Mouse (Mus musculus): Measurements from ENCODE around the gene Dph5. TPM values are rescaled to one million over a fixed set of nuclear protein-coding genes. Genes with fewer than 3 reads are reported as not detected.

Dph5 gene
- polyA plus RNA-seq, 1 experiment from 2014 or later, result 27.4 TPM

GRCm38 (mm10) chr3:115946272-115946671, 58.6 kb downstream of the Dph5 start:
- H3K4me1 ChIP-seq (replicated peaks), result no peaks in the 10 kb centered on the region
- no peak overlapping the region for H3K4me3 ChIP-seq
- 94% methylated on average over 8 of the region's 8 CpGs for WGBS
- no peaks in the 10 kb centered on the region for H3K27me3 ChIP-seq (ENCODE audit: insufficient read depth, poor library complexity, severe bottlenecking)
- no peak overlapping the region for H3K27ac ChIP-seq
- DNase-seq (ENCODE audit: low spot score), result no peak
- peaks cover 68% of the 10 kb centered on the region for H3K36me3 ChIP-seq
- no peaks in the 10 kb centered on the region for H3K9me3 ChIP-seq

DNA sequence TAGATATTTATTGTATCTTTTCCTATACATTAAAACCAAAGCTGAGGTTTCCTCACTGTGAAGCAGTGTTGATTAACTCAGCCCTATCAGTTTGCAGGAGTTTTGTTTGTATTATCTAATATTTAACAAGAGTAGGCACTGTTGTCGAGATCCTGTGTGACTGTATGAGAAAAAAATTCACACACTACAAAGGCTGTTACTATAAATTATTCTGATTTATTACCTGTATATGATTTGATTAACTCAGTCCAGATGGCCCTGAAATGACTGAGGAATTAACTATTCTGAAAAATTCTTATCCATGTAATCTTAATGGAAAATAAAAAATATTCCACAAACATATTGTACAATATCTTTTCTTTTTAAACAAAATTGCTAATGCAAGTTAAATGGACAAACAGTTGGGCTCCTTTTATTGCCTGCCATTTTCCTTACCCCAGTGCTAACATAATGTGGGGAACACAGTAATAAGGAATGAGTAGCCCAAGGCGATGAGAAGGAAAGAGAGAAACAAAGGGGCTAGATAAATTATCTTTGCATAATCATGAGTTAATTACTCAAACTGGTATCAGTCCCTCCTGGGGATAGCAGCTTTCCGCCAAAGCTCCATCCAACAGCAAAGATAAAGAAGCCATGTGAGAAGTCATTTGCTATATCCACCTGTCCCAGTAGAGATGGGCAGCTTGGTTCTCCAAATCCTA, 61.7 kb downstream of the Dph5 start:
- H3K36me3 ChIP-seq, result peaks cover 72% of the 10 kb centered on the region
- no peak overlapping the region for H3K27ac ChIP-seq
- no peaks in the 10 kb centered on the region for H3K4me1 ChIP-seq (replicated peaks)
- no peak for DNase-seq (ENCODE audit: low spot score)
- no peaks in the 10 kb centered on the region for H3K27me3 ChIP-seq (ENCODE audit: insufficient read depth, poor library complexity, severe bottlenecking)
- no peaks in the 10 kb centered on the region for H3K9me3 ChIP-seq
- 94% methylated on average over 3 of the region's 3 CpGs for WGBS
- H3K4me3 ChIP-seq, result no peak overlapping the region

DNA sequence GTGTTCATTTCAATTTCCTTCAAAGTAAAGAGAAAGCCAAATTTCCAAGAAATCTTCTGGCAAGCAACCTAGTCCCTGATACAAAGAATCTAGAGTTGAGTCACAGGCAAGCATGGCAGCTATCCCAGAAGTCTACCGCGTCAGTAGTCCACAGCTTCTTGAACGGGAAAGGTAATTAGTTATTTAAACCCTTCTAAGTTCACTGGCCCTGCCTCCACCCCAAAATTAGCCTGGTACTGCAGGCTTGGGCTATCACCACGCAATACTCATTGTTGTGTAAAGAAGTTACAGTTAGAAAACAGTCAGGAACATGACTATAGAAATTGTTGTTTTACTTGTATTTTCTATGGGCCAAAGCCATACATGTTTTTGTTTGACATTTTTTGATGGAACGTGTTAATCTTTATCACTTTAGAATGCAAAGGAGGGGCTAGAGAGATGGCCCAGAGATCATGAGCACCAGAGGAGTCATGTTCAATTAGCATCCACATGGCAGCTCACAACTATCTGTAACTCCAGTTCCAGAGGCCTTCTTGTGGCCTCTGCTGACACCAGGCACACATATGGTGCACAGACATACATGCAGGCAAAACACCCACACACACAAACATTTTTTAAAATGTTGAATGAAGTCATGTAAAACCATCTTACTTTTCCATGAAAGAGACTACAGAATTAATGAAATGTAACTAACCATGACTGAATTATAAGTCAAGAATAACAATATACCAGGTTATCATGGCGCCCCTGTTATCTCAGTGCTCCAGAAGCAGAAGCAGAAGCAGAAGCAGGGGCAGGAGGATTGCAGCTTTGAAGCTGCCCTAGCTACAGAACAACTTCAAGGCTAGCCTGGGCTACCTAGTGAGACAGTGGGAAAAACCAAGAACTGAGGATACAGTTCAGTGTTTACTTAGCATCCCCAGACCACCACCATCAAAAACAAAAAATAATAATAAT, 62.6 kb downstream of the Dph5 start:
- Histone ChIP-seq H3K27ac (no peak overlapping the region), H3K9me3 (no peaks in the 10 kb centered on the region), H3K4me1 (replicated peaks) (no peaks in the 10 kb centered on the region), H3K27me3 (ENCODE audit: insufficient read depth, poor library complexity, severe bottlenecking) (no peaks in the 10 kb centered on the region), H3K4me3 (no peak overlapping the region), H3K36me3 (peaks cover 74% of the 10 kb centered on the region)
- no peak for DNase-seq (ENCODE audit: low spot score)
- 94% methylated on average over 6 of the region's 6 CpGs for WGBS

DNA sequence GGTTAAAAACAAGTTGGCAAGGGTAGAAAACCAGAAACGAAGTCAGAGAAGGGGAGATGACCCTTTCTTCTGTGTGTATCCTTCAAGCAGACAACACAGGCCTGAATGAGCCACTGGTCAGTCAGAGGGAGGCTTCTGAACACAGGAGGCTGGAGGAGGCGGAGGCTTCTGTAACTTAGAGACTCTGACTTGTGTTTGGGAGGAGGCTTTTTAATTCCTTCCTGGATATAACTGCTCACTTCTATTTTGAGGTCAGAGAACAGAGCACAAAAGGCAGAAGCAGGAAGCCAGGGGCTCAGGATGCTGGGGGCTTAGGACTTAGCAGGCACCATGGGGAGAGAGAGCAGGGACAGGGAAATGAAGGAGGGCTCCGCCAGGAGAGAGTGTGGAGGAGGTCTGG, 63.6 kb downstream of the Dph5 start:
- Histone ChIP-seq H3K4me1 (replicated peaks) (no peaks in the 10 kb centered on the region), H3K9me3 (no peaks in the 10 kb centered on the region), H3K4me3 (no peak overlapping the region), H3K36me3 (peaks cover 76% of the 10 kb centered on the region), H3K27ac (no peak overlapping the region), H3K27me3 (ENCODE audit: insufficient read depth, poor library complexity, severe bottlenecking) (no peaks in the 10 kb centered on the region)
- WGBS, result 62% methylated on average over 3 of the region's 3 CpGs
- DNase-seq (ENCODE audit: low spot score), result no peak

DNA sequence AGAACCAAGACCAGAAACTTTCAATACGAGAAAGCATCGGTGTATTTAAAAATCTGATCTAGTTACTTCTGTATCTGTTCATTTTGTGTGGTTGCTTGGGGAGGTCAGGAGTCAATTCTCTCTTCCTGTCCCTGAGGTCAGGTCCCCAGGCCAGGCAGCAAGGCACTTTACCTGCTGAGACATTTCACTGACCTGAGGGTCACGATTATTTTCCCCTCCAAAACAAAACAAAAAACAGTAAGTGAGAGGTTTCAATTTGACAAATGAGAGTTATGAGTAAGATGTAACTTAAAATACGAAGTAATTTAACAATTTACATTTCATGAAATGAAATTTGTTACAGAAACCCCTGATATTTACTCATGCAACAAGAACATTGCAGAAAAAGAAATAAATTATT, 64.7 kb downstream of the Dph5 start:
- Histone ChIP-seq H3K4me3 (no peak overlapping the region), H3K4me1 (replicated peaks) (no peaks in the 10 kb centered on the region), H3K27ac (no peak overlapping the region), H3K36me3 (peaks cover 81% of the 10 kb centered on the region), H3K9me3 (no peaks in the 10 kb centered on the region), H3K27me3 (ENCODE audit: insufficient read depth, poor library complexity, severe bottlenecking) (no peaks in the 10 kb centered on the region)
- no peak for DNase-seq (ENCODE audit: low spot score)
- 72% methylated on average over 4 of the region's 4 CpGs for WGBS

GRCm38 (mm10) chr3:115953088-115953487, 65.5 kb downstream of the Dph5 start:
- Histone ChIP-seq H3K27me3 (ENCODE audit: insufficient read depth, poor library complexity, severe bottlenecking) (no peaks in the 10 kb centered on the region), H3K9me3 (no peaks in the 10 kb centered on the region), H3K27ac (no peak overlapping the region), H3K4me1 (replicated peaks) (no peaks in the 10 kb centered on the region), H3K4me3 (no peak overlapping the region), H3K36me3 (peaks cover 82% of the 10 kb centered on the region)
- DNase-seq (ENCODE audit: low spot score), result no peak
- WGBS, result 72% methylated on average over 3 of the region's 3 CpGs

DNA sequence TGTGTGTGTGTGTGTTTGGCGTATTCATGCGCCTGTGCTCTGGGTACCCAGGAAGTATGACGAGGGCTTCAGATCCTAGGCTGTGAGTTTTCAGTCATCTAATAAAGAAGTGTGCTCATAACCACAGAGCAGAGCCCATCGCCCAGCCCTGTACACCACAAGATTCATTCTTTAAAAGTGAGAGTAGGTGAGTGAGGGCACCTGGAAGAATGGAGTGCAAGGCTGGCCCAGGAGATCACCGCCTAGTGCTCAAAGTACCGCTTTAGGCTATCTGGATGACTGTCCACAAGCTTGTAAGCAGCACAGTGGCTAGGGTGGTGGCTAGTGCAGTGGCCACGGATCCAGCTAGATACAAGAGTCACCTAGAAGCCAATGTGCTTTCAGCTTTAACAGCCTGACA, 69.6 kb downstream of the Dph5 start:
- H3K27me3 ChIP-seq (ENCODE audit: insufficient read depth, poor library complexity, severe bottlenecking), result no peaks in the 10 kb centered on the region
- no peak for DNase-seq (ENCODE audit: low spot score)
- no peak overlapping the region for H3K27ac ChIP-seq
- H3K4me3 ChIP-seq, result no peak overlapping the region
- 97% methylated on average over 7 of the region's 7 CpGs for WGBS
- H3K9me3 ChIP-seq, result no peaks in the 10 kb centered on the region
- H3K4me1 ChIP-seq (replicated peaks), result no peaks in the 10 kb centered on the region
- peaks cover 70% of the 10 kb centered on the region for H3K36me3 ChIP-seq

DNA sequence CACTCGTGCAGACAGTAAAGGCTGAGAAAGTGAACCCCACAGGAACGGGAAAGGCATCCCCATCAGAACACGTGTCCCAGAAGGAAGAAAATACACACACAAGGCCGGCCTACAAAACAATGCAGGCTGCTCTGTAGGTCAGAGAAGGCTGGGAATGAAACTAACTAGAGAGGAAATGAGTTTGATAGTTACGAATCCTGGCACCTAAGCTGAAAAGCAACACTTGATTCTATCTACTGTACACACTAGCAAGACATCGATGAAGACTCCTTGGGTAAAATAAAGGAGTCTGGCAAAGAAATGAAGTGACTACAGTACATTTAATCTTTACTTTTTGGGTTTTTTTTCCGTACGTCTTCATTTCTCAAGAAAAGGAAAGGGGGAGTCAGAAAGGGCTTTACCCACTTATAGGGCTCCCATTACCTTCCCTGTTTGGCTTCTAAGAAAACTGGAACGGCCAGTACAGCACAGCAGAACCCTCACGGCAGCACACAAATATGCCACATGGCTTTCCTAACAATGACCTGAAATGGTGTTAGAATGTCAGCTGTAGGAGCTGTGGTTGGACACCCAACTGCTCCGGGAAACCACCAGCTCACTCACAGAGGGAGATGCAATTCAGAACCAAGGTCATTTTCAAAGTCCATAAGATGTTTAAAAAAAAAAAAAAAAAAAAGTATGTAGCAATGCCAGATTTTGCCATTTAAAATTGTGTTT, 73.8 kb downstream of the Dph5 start:
- Histone ChIP-seq H3K27me3 (ENCODE audit: insufficient read depth, poor library complexity, severe bottlenecking) (no peaks in the 10 kb centered on the region), H3K36me3 (peaks cover 46% of the 10 kb centered on the region), H3K4me1 (replicated peaks) (no peaks in the 10 kb centered on the region), H3K27ac (no peak overlapping the region), H3K9me3 (no peaks in the 10 kb centered on the region), H3K4me3 (no peak overlapping the region)
- WGBS, result 86% methylated on average over 11 of the region's 11 CpGs
- no peak for DNase-seq (ENCODE audit: low spot score)

DNA sequence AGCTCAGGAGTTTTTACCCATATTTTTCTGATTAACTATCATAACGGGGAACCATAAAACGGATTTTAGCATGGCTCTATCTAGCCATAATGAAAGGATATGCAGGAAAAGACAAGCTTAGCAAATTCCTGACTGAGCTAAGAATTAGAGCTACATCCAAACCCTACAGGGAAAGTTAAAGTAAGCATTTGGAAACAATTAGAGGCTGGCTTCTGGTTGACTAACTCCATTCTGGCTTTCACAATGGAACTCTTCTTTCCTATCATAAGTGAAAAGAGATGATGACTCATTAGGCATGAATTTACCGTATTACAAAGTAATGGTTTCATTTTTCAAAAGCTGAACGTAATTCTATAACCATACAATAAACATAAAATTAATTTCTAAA, 74.4 kb downstream of the Dph5 start:
- H3K27ac ChIP-seq, result no peak overlapping the region
- no peaks in the 10 kb centered on the region for H3K27me3 ChIP-seq (ENCODE audit: insufficient read depth, poor library complexity, severe bottlenecking)
- H3K4me3 ChIP-seq, result no peak overlapping the region
- no peaks in the 10 kb centered on the region for H3K4me1 ChIP-seq (replicated peaks)
- H3K36me3 ChIP-seq, result peaks cover 41% of the 10 kb centered on the region
- WGBS, result 69% methylated on average over 4 of the region's 4 CpGs
- H3K9me3 ChIP-seq, result no peaks in the 10 kb centered on the region
- no peak for DNase-seq (ENCODE audit: low spot score)

DNA sequence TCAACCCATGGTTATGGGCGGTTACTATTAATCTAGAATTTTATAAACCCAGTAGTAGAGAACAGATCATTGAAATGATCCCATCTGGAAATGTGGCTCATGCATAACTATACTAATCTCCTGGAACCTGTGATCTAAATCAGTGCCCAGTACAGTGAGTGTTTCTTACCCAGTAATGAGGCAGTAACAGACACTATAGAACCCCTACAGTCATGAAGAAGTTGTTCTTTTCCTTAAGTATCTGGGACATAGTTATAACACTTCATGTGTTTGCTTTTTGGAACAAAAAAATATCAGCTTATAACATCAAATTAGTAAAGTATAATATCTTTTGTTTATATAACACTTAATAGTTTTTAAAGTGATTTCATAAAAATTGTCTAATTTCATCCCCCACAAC, 76.0 kb downstream of the Dph5 start:
- DNase-seq (ENCODE audit: low spot score), result no peak
- Histone ChIP-seq H3K27me3 (ENCODE audit: insufficient read depth, poor library complexity, severe bottlenecking) (no peaks in the 10 kb centered on the region), H3K36me3 (peaks cover 26% of the 10 kb centered on the region), H3K4me1 (replicated peaks) (no peaks in the 10 kb centered on the region), H3K27ac (no peak overlapping the region), H3K9me3 (no peaks in the 10 kb centered on the region), H3K4me3 (no peak overlapping the region)
- 97% methylated on average over 1 of the region's 1 CpGs for WGBS

DNA sequence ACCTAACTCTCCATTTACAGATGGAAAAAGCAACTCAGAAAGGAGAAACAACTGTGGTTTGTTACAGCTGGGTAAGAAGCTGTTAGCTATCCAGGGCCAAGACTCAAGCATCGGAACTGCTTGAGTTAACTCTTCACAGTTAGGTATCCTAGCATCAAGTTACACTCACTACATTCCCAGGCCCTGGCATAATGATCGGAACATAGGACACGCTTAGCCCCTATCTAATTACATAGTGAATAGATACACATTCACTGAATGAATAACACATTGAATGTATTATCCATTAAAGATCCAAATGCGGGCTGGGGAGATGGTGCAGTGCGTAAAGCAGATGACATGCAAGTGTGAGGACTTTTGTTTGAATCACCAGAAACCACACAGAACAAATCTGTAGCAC, 76.4 kb downstream of the Dph5 start:
- no peak for DNase-seq (ENCODE audit: low spot score)
- H3K27ac ChIP-seq, result no peak overlapping the region
- H3K27me3 ChIP-seq (ENCODE audit: insufficient read depth, poor library complexity, severe bottlenecking), result no peaks in the 10 kb centered on the region
- no peaks in the 10 kb centered on the region for H3K9me3 ChIP-seq
- H3K36me3 ChIP-seq, result peaks cover 26% of the 10 kb centered on the region
- 79% methylated on average over 5 of the region's 5 CpGs for WGBS
- no peaks in the 10 kb centered on the region for H3K4me1 ChIP-seq (replicated peaks)
- H3K4me3 ChIP-seq, result no peak overlapping the region

- 92% methylated on average over 10 of the region's 10 CpGs for WGBS
- no peak for DNase-seq (ENCODE audit: low spot score)
- Histone ChIP-seq H3K27ac (no peak overlapping the region), H3K4me3 (no peak overlapping the region), H3K36me3 (peaks cover 55% of the 10 kb centered on the region), H3K4me1 (replicated peaks) (no peaks in the 10 kb centered on the region), H3K9me3 (no peaks in the 10 kb centered on the region), H3K27me3 (ENCODE audit: insufficient read depth, poor library complexity, severe bottlenecking) (no peaks in the 10 kb centered on the region)
Observed at GRCm38 (mm10) chr3:115968745-115969530, 81.3 kb downstream of the Dph5 start.

All from hindbrain, embryonic 10.5 days (tissue).